Mouse (Mus musculus) adrenal gland, adult (tissue): ENCODE data around the gene Prickle2.

Source experiments
- DNase-seq, 2 experiments: peaks; one replicate each; pipeline ENCODE4 v3.0.0; 2022 to 2023; ENCODE audit warnings: low spot score in 1 of 2; ENCODE audit not compliant: inconsistent age in 2 of 2

Prickle2 gene

GRCm38 (mm10) chr6:92669623-92670022, 36.3 kb downstream of the Prickle2 start:
- no peak for DNase-seq

DNA sequence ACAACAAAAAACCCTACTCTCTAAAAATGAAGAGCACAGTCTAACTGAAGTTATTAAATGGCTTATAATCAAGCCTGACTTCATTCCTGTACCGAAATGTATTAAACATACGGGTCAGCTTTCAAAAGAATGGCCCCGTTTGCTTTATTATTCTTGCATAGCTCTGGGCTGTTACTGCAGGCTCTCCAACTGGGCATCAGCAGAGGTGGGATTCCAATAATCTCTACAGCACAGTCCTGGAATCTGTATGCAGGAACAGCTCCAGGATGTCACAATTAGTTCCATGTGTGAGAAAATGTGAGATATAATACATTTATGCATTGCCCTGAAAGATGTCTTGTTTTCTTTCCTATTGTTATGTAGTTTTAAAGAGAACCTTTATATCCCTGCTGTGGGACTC, 38.4 kb downstream of the Prickle2 start:
- no peak for DNase-seq

DNA sequence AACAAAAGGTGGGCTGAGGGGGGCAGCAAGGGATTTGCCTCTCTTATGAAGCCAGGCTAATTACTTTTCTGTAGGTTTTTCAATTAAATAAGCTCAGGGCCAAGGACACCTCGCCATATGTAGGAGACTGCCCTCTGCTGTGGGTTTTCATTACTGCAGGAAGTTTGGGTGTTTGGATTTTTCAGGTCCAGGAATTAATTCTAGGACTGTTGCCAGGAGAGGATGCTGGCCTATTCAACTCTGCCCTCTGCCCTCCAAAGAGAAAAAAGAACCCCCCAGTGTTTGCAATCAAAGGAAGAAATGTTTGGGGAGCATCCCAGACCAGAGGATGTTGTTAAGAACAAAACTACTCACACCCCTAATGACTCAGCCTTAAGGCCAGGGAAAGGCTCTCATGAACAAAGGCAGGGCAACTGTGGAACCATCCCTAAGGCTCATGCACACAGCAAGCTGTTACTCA, 40.4 kb downstream of the Prickle2 start:
- DNase-seq, result peak; percentile 60 to 92

DNA sequence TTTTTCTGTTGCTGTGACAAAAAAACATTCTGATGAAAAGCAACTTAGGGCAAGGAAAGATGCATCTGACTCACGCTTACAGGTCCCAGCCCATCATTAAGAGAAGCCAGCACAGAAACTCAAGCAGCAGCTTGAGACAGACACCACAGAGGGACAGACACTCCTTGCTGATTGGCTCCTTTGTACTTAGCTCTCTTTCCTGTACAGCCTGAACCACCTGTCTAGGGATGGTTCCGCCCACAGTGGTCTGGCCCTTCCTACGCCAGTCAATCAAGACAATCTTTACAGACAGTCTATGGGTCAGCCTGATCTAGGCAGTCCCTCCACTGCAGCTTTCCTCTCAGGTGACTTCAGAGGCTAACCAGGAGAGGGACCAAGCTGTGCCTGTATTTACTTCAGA, 42.1 kb downstream of the Prickle2 start:
- no peak for DNase-seq

- no peak for DNase-seq
Observed at GRCm38 (mm10) chr6:92663433-92663832, 42.5 kb downstream of the Prickle2 start.

DNA sequence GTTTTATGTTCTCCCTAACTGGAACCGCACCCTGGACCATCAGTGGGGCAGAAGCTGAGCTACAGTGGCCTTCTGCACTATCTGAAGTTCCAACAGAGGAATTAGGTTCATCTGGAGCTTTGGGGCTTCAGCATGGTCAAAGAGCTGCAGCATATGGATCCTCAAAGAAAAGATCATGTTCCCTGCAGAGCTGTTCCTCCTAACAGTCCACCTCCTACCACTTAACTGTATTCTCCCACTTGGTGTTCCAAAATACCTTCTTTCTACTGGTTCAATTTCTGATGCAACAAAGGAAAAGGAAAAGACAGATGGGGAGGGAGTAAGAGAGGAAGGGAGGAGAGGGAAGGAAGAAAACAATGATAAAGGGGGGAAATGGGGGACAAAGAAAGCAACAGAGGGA, 56.9 kb downstream of the Prickle2 start:
- no peak for DNase-seq

GRCm38 (mm10) chr6:92648571-92648970, 57.4 kb downstream of the Prickle2 start:
- DNase-seq, result no peak

DNA sequence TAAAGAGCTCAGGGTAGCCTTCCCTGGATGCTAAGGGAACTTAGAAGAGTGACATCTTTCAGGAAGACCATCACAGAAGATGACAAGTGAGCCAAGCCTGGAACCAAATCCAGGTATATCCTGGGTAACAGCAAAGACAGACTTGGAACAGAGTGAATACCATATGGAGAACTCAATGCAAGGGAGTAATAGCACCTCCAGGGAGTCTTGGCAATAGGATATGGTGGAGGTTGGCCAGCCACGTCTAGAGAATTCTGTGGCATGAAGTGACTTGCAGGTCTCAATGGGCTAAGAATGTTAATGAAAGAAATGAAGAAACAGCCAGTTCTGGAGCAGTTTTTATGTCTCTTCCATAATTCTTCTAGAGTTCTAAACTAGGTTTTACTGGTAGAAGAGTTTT, 63.0 kb downstream of the Prickle2 start:
- DNase-seq, result no peak

GRCm38 (mm10) chr6:92641956-92642355, 64.0 kb downstream of the Prickle2 start:
- no peak for DNase-seq

GRCm38 (mm10) chr6:92640896-92641295, 65.1 kb downstream of the Prickle2 start:
- no peak for DNase-seq

- DNase-seq, result no peak
Observed at GRCm38 (mm10) chr6:92636431-92636830, 69.5 kb downstream of the Prickle2 start.

GRCm38 (mm10) chr6:92634876-92635468, 71.0 kb downstream of the Prickle2 start:
- no peak for DNase-seq

DNA sequence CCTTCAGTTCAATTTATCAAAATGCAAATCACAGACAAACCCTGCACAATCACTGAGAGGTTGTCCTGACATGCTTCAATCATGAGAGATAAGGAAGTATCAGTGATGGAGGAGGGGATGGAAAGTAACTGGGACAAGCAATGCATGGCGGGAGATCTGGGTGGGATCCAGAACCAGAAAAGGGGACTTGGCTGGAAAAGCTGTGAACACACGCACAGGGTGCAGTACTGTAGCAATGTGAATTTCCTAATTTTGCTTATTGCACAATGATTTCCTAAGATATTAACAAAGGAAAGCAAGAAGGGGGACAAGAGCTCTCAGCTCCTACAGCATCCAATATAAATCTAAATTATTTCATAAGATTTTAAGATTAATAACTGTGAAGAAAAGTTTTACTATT, 75.0 kb downstream of the Prickle2 start:
- no peak for DNase-seq

DNA sequence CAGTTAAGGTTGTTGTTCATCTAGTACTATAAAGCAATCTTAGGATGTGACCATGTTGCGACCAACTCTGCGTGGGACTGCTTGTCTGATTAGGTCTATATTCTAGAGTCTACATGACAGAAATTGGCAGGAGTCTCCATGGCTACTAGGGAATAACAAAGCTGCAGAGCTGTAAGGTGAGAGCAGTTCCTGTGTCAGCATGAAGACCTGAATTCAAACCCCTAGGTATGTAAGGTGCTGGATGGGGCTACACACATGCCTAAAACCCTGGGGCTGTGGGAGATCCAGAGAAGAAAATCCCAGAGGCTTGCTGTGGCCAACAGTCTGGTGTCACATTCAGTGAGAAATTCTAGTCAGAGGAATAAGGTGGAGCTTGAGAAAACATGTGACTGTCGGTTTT, 78.2 kb downstream of the Prickle2 start:
- DNase-seq, result no peak

DNA sequence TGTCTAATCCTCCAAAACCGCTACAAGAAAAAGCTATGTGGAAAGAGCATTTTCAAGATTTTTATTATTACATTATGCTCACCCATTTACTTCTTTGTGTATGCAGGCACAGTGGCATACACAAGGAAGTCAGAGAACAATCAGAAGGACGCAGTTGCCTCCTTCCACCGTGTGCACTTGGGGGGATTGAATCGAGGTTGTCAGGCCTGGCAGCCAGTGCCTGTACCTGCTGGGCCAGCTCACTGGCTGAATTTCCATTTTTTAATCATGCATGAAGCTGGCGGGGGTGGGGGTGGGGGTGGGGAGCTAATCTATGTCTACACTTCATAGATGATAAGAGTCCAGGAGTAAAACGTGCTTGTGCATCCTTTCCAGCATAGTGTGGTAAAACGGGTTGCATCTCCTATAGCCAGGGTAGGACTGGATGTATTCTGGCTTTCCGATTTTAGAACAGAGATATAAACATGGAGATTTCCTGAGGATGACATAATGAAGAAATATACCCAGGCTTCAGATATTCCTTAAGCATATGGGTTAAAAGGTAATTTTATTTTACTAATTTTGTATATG, 78.8 kb downstream of the Prickle2 start:
- DNase-seq, result no peak

DNA sequence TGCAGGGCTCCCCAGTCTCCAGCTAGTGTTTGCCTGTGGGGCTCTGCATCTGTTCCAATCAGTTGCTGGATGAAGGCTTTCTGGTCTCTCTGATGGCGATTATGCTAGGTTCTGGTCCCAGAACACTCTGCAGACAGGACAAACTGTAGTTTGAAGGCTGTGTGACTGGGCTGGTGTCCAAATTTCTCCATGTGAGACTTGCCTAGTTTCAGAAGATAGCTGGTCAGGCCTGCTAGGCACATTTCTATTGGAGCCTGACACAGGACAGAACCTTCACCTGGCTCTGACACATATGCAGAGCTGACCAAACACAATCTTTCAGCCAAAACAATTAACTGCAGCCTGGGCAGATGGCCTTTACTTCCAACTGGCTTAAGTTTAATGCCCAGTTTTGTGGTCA, 80.0 kb downstream of the Prickle2 start:
- peak; percentile 30 to 67 for DNase-seq

- no peak for DNase-seq
Observed at GRCm38 (mm10) chr6:92624306-92624705, 81.6 kb downstream of the Prickle2 start.

DNA sequence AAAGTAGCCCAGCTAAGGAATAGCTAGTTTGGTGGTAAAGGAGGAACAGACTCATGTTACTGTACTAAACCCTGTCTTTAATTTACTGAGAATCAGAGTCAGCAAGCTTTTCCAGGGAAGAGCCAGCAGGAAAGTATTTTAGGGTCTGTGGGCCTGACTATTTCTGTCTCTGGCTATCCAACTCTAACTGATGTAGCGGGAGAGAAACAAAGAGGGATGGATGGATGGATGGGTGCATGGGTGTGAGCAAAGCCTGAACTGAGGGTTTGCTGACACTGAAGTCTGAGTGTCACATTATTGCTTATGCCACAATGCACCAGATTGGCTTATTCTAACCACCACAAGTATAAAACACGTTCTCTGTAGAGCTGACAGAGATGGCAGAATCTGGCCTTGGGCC, 88.8 kb downstream of the Prickle2 start:
- DNase-seq, result no peak

DNA sequence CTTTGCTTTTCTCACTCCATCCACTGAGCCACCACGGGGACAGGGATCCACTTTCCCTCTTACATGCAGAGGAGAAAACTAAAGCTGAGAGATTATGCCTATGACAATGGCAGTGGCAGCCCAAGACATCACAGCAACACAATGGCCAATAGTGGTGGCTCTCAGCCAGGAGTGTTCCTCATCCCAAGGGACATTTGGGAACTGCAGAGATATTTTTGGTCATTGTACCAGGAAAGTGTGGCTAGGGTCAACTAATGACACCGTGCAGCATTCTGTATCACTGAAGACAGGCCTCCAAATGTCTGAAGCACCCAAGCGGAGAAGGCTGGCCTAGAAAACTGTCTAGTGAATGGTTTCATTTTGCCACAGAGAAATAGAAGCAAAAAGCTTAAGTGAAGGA, 91.2 kb downstream of the Prickle2 start:
- DNase-seq, result no peak

- peak in 1 of 2 experiments; percentile 51 for DNase-seq
Observed at GRCm38 (mm10) chr6:92612151-92612769, 93.7 kb downstream of the Prickle2 start.

- no peak for DNase-seq
Observed at GRCm38 (mm10) chr6:92609682-92610235, 96.2 kb downstream of the Prickle2 start.

DNA sequence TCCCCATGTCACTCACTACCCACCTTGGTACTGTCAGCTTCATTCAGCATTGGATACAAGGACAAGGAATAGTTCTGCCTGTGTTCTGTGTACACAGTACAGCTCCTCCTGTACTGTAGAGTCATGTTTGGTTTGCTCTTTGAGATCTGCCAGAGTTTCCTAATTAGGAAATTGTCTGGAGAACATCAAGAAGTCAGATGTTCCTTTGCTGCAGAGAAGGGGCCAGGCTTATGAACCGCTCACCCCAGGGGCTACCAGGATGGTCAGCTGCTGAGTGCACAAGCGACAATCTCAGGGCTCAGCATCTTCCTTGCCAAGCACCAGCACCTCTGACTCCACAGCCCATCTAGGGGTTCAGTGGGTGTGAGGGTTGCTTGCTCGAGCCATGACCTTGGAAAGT, 96.9 kb downstream of the Prickle2 start:
- DNase-seq, result no peak
